Mouse (Mus musculus) thymus, postnatal 36 days (tissue): Measurements from ENCODE around the gene Kifc1.

Source experiments
- DNase-seq, 2 experiments: peaks; one replicate each; pipeline ENCODE4 v3.0.0; 2022; ENCODE audit warnings: mixed read lengths in 2 of 2

Kifc1 gene

DNA sequence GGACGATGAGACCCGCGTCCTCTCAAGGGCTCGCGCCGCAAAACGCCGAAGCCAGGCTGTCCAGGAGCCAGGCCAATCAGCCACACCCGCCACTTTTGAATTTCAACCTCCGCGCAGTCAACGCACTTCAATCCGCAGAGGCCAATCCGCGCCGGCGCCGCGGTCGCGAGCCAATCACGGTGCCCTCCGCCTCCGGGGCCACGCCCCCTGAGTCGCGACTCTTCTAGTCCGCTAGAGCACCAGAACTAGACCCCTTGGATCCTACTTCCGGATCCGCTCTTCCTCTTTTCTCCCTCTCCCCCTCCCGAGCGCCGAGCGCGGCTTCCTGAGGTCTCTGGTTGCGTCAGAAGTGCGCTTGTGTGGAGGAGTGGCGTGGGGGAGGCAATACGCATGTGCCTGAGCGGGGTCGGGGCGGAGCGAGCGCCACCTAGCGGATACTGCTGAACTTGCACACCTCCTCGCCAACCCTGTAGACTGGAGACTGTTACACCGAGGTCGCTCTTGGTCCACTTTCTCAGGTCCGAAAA lies at the start of gene Kifc1:
Gene Kifc1, minus strand, starts transcription at position 129 of the 527 bp plus-strand sequence.
- peak; percentile 99 to 100 for DNase-seq

DNA sequence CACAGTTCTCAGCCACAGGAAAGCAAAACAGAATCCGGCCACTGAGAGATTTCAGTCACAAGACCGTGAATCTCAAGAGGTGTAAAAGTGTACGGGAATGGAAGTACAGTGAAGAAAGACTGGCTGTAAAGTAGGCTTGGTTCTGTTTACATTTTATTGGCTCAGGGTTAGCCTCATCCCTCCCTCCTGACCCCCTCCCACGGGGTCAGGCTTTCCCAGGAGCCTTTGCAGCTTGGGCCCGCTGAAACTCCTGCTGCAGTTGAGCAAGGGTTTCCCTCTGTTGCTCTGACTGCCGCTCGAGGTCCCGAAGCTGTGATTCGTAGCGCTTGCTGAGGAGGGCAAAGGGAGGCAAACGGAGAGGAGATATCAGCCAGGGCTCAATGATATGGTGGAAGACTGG lies 48.3 kb upstream of the Kifc1 start:
- no peak for DNase-seq

DNA sequence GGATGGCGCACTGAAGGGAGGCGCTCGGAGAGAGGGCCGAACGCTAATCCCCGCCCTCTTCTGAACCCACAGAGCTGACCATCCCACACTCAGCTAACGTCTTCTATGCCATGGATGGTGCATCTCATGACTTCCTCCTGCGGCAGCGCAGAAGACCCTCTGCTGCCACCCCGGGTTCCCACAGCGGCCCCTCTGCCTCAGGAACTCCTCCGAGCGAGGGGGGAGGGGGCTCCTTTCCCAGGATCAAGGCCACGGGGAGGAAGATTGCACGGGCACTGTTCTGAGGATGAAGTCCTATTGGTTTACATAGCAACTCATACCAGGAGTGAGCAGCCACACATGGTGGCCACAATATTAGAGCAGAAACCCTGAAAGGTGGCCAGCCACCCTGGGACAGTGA lies 46.5 kb upstream of the Kifc1 start:
- DNase-seq, result peak in 1 of 2 experiments; percentile 16

DNA sequence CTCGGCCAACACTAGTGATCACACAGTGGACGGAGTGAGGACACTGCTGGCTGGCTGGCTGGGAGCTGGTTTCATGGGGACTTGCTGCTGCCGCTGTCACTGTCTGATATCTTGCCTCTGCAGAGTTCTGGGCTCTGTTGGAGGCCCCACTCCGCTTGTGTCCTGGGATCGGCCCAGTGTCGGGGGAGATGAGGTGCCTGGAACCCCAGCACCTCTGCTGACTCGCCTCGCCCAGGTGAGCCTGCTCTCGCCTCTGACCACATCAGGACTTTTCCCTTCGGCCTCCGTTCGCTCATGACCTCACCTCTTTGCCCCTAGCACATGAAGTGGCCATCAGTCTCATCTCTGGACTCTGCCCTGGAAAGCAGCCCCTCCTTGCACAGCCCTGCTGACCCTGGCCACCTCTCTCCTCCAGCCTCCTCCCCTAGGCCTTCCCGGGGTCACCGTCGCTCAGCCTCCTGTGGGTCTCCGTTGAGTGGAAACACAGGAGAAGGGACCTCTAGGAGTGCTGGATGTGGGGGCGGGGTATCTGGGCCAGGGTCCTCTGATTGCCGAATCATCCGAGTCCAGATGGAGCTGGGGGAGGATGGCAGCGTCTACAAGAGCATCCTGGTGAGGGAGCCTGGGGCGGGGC lies 45.1 kb upstream of the Kifc1 start:
- peak in 1 of 2 experiments; percentile 11 for DNase-seq

DNA sequence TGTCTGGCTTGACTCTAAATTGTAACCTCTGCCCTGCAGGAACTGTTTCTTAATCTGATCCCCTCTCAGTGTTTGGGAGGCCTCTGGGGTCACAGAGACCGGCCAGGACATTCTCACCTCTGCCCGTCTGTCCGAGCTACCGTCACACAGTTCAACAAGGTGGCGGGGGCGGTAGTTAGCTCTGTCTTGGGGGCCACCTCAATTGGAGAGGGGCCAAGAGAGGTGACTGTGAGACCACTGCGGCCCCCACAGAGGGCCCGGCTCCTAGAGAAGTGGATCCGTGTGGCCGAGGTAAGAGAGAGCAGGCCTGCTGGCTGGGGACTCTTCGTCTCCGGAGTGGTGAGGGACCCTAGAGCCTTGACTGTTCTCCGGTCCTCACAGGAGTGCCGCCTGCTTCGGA lies 42.5 kb upstream of the Kifc1 start:
- DNase-seq, result peak in 1 of 2 experiments; percentile 9

DNA sequence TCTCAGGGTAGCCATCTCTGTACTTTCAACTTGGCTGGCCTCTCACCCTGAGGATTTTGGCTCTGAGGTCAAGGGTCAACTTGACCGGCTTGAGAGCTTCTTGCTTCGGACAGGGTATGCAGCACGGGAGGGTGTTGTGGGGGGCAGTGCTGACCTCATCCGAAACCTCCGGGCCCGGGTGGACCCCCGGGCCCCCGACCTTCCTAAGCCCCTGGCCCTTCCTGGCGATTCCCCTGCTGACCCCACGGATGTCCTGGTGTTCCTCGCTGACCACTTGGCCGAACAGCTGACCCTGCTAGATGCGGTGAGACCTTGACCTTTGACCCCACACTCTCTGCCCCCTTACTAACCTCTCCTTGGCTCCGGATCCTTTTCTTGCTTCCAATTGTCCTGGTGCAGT lies 42.0 kb upstream of the Kifc1 start:
- peak in 1 of 2 experiments; percentile 22 for DNase-seq

DNA sequence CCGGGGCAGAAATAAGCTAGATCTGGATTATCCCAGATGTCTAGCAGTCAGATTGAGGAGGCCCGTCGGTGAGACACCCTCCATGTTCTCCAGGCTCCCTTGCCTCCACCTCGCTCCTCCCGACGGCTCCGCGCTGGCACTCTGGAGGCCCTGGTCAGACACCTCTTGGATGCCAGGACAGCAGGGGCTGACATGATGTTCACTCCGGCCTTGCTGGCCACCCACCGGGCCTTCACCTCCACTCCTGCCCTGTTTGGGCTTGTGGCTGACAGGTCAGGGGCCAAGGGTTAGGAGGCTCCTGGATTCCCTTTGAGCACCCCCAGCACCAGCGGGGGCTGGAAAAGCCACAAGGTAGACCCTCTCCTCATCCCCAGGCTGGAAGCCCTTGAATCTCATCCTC lies 41.5 kb upstream of the Kifc1 start:
- DNase-seq, result peak in 1 of 2 experiments; percentile 20

DNA sequence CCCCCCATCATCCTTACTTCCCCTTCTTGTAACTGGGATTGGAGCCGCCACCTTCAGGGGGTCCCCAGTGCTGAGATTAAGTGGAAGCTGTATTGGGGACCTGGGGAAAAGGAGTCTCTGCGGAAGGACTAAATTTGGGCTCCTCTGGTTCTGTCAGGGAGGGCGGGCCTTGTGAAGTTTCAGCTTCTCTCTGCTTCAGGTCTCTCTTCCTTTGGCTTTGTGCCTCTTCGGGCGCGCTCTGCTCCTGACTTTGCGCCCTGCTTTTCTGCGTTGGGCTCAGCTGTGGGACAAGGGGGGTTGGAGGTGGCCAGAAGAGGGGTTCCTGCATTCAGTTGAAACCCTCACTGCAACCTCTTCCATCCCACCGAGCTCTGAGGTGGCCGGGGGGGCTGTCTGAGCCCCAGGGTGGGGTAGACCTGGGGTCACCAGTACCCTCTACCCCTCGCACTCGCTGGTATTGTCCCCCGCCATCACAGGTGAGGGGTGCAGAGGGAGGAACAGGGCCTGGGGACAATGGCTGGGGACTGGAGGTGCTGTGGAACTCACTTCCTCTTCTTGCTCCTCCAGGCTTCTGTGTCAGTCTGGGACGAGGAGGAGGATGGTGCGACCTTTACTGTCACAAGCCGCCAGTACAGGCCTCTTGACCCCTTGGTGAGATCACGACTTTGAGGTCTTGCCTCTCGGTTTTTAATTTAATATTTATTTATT lies 40.9 kb upstream of the Kifc1 start:
- DNase-seq, result peak in 1 of 2 experiments; percentile 53

DNA sequence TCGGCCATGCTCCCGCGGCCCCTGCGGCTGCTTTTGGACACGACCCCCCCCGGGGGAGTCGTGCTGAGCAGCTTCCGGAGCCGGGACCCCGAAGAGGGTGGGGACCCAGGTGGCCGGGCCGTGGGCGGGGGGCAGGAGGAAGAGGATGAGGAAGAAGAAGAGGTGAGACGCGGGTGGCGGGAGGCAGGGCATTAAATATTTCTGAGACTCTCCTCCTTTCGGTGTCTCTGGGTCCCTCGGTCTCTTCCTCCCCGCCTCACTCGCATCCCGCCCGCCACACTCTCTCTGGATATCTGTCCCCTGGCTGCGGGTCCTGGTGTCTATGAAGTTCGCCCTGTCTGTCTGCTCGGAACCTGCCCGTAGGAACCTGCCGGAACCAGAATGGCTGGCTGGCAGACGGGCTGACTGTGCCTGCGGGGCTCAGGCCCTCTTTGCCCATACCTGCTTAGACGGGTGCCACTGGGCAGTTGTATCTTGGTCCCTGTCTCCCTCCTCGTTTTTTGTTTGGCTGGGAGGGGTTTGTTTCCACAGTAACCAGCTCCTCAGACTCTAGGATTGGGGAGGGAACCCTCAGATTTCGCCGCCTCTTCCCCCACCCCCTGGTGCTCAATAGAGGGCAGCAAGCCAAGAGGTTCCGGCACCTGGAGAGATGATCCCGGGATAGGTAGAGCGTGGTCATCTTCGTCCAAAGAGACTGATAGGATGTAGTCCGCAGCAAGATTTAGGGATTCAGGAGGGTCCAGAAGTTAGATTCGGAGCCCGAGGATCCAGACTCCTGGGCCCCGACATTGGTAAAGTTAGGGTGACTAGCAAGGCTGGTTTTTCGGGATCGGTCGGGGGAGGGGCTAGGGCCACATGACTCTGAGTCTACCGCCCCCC lies 40.1 kb upstream of the Kifc1 start:
- peak; percentile 76 to 87 for DNase-seq

DNA sequence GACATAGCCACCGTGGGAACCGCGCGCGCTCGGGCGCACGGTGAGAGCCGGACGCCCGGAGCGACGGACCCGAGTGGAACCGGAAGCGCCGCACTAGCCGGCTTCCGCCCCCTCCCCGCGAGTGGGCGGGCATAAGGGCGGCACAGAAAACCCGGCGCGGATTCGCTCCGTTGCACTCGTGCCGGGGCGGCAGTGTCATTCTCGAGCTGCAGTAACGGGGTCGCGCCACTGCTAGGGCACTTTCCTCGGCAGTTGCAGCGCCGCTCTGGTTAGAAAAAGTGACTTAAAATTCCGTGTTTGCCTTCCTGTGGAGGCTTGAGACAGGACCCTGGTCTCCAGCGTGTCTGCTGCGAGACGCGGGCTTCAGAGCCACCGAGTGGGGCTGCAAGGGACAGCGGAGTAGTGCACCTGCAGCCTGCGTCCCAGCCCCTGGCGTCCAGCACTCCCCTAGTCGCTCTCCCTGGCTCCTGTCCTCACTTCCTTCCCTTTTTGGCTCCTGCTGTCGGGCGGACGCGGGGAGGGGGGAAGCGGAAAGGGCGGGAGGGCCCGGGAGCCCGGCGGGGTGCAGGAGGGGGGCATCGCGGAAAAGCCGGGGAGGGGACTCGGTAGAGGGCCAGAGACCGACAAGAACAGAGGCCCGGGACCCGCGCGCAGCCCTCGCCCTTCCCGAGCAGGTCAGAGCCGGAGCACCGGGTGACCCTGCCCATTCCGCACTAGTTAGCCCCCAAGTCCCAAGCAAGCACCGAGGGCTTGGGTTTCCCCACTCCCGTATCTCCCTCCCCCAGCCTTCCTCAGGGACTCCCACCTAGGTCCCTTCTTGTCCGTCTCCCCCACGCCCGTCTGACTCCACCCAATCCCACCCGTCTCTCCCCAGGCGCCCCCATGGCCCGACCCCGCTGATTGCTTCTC lies 39.2 kb upstream of the Kifc1 start, which contains the start of gene Rgl2:
Gene Rgl2, plus strand, starts transcription at position 173 of the 909 bp plus-strand sequence.
- peak; percentile 95 to 96 for DNase-seq

DNA sequence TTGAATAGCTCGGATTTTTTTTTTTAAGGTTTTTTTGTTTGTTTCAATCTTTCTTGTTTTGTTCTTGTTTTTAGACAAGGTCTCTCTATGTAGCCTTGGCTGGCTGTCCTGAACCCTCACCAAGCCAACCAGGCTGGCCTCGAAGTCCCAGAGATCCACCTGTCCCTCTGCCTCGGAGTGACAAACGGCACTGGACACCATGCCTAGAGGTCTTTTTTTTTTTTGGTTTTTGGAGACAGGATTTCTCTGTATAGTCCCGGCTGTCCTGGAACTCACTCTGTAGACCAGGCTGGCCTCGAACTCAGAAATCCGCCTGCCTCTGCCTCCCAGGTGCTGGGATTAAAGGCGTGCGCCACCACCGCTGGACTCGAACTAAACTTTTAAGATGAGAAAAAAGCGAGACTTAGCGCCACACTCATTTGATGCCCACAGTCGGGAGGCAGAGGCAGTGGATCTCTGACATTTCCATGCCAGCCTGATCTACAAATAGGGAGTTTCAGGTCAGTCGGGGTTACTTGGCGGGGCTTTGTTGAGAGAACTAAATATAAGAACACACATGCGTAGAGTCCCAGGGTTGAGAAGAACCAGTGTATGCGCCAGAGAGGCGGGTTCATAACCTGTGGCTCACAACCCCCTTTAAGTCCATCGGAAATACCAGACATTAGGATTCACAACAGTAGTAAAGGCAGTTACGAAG lies 37.9 kb upstream of the Kifc1 start:
- peak in 1 of 2 experiments; percentile 7 for DNase-seq

DNA sequence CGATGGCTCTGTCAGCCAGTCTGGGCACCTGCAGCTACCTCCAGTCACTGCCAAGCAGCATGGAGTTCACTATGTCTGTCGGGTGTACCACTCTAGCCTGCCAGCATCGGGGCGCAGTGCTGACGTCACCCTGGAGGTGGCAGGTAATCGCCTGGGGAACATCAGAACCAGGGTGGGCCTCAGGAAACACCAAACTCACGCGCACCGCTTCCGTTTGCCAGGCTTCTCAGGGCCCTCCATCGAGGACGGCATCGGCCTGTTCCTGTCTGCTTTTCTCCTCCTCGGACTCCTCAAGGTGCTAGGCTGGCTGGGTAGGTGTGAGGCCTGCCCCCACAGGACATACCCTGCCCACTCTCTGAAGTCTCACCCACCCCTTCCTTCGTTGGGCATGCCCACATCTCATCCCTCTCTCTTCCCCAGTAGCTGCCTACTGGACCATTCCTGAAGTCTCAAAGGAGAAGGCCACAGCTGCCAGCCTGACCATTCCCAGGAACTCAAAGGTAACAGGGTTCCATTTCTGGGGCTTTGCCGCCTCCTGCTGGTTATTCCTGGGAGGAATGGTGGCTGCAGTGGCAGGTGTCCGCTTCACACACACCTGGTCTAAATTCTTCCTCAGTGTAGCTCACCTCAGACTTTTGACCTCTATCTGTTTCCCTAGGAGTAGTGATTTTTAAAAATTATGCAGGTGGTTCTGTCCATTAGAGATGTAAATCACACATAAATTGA lies 35.9 kb upstream of the Kifc1 start:
- peak in 1 of 2 experiments; percentile 45 for DNase-seq

DNA sequence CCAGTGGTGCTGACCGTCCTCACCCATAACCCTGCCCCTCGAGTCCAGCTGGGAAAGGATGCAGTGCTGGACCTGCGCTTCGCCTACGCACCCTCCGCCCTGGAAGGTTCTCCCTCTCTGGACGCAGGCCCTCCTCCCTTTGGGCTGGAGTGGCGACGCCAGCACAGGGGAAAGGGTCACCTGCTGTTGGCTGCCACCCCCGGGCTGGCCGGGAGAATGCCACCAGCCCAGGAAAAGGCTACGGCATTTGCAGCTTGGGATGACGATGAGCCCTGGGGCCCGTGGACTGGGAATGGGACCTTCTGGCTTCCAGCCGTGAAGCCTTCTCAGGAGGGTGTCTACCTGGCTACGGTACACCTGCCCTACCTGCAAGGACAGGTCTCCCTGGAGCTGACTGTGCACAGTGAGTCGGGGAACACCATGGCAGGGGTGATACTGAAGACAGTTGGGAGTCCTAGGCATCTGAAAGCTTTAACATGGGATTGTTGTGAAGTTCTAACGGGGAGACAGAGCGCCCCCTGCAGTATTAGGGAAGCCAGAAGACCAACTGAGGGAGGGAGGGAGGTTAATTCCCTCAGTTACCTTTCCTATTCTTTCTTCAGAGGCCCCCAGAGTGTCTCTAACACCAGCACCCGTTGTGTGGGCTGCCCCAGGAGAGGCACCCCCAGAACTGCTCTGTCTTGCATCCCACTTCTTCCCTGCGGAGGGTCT lies 35.1 kb upstream of the Kifc1 start:
- DNase-seq, result peak in 1 of 2 experiments; percentile 19

DNA sequence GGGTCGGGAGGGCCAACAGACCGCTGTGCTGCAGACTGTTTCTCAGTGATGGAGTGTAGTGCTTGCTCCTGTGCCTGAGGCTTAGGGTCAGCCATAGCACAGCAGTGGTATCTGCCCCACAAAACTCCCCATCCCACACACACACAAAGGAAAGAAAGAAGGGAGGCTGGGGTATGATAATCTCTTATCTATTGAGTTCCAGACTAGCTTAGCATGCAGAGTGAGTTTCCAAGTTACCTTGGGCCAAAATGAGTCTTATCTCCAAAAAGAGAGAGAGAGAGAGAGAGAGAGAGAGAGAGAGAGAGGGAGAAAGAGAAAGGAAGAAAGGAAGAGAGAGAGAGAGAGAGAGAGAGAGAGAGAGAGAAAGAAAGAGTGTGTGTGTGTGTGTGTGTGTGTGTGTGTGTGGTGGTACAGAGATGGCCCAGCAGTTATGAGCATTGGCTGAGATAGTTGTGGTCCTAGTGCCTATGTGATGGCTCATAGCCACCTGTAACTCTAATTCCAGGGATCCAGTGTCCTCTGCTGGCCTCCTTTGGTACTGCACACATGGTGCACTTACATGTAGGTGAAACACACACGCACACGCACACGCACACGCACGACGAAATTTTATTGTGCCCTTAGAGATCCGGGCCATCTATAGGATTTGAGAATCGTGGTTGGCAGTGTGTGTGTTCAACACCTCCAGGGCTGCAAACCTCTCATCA lies 34.3 kb upstream of the Kifc1 start:
- peak; percentile 53 to 58 for DNase-seq

DNA sequence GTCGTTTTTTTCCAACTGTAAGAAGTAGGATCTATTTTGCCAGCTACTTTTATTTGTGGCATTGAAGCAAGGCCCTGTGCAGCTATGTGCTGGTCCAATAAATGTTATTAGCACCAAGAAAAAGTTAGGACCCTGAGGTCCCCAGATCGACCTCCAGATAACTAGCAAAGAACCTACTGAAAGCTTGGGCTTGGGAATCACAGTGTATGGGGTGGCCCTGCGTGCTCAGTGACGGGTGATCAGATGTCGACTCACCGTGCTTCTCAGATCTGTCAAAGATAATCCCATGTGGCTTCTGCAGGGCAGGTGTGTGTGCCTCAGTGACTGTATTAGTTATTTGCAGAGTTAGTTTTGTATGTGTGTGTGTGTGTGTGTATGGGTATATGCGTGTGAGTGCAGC lies 30.9 kb upstream of the Kifc1 start:
- no peak for DNase-seq

DNA sequence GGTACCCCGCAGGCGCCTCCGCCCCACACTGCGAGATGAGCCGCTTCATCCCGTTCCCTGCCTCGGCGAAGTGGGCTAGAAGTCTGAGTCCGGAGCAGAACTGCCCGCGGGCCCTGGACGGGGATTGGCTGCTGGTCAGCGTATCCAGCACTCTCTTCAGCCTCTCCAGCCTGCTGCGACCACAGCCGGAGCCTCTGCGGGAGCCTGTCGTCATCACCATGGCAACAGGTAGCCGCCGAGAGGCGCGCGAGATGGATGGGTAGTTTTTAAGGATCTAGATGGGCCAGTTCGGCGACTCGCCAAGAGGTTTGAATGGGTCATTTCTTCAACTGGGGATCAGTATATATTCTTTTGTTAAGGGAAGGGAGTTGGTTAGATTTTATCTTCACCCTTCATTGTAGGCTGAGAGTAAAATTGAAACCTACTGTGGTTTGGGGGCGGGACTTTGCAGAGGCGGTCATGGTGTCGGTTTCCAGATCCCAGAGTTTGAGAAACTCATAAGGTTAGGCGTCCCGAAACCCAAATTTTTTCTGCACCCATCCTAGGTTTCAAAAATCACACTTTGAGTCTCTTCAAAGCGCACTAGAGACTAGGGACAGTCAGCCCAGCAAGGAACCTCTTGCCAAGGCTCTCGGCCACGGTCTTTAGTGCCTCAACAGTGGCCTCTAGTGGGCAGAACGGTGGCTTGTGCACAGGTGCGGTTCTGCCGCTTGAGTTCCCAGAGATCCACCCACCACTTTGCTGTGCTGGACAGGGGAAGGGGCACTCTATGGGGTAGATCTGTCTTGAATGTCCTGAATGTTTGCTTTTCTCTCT lies 30.0 kb upstream of the Kifc1 start:
- peak; percentile 83 to 87 for DNase-seq

DNA sequence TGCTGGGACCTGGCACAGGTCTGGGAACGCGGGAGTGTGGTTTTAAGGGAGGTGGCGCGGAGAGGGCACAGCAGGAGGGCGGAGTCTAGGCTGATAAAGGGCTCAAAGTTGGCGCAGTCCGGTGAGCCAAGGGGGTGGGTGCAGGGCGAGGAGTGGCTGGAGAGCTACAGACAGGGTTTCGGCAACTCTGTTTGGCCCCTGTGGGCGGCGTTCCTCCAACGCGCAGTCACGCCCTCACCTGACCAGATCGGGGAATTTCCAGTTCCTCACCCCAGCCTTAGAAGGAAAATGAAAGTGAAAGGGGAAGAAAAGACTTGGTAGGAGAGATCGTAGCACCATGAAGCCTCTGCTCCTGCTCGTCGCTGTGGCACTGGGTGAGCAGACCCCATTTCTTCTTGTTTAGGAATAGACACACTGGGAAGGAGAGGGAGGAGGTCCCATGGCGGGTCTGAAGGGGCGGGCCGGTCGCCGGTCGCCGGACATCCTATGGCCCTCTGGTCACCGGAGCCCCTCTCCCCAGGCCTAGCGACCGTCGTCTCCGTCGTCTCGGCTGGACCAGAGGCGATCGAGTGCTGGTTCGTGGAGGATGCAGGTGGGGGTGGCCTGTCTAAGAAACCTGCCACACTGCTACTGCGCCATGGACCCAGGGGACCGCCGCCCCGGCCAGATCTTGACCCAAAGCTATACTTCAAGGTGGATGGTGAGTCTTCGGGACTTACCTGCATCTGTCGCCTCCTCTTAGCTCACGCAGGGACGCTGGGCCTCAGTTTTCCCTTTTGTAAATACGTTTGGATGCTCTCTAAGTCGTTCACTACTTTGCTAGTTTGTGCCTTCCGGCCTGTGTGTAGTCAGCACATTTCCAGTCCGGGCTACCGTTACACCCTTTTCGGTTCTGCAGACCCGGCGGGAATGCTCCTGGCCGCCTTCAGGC lies 29.2 kb upstream of the Kifc1 start:
- DNase-seq, result peak; percentile 75 to 82
